Mouse (Mus musculus): Measurements from ENCODE around the gene Ctu2.

GRCm38 (mm10) chr8:122469407-122469806 is 6.5 kb upstream of the Ctu2 start:
- no peak for TF ChIP-seq CTCF (IDR thresholded peaks at IDR 0.05; ENCODE audit: borderline replicate concordance, insufficient read depth, low read length)
- TF ChIP-seq POLR2A (IDR thresholded peaks at IDR 0.05; ENCODE audit: low read depth, low read length): no peak
